Mouse (Mus musculus) embryo, embryonic 10 days (tissue): ENCODE results near the gene Ctsw.
A peak's percentile ranks its signal among the peaks of the same experiment; 100 is the strongest.

Experiments used
- DNase-seq: peaks from one replicate; pipeline ENCODE4 v3.0.0-alpha.2; 2015; ENCODE audit warnings: low spot score

Gene Ctsw

GRCm38 (mm10) chr19:5487768-5488550 is 19.7 kb upstream of the Ctsw start, which contains the start of gene Mus81:
TSS of gene Mus81 (minus strand) at chr19:5488402.
- DNase-seq = peak; percentile 96

GRCm38 (mm10) chr19:5486771-5487170 is 18.5 kb upstream of the Ctsw start:
- DNase-seq = no peak

GRCm38 (mm10) chr19:5486286-5486685 is 18.0 kb upstream of the Ctsw start:
- DNase-seq = no peak

- no peak for DNase-seq
These were observed 17.5 kb upstream of the Ctsw start for GRCm38 (mm10) chr19:5485821-5486220.

GRCm38 (mm10) chr19:5485371-5485770 is 17.1 kb upstream of the Ctsw start:
- DNase-seq = no peak

GRCm38 (mm10) chr19:5484496-5484895 is 16.2 kb upstream of the Ctsw start:
- DNase-seq = no peak

GRCm38 (mm10) chr19:5483386-5484359 is 15.4 kb upstream of the Ctsw start:
- no peak for DNase-seq

GRCm38 (mm10) chr19:5481398-5481797 is 13.1 kb upstream of the Ctsw start:
- no peak for DNase-seq

GRCm38 (mm10) chr19:5480016-5480415 is 11.7 kb upstream of the Ctsw start:
- no peak for DNase-seq

GRCm38 (mm10) chr19:5477668-5478300 is 9.5 kb upstream of the Ctsw start:
- DNase-seq = no peak

GRCm38 (mm10) chr19:5477004-5477667 is 8.8 kb upstream of the Ctsw start:
- DNase-seq = no peak

GRCm38 (mm10) chr19:5475069-5475714 is 6.9 kb upstream of the Ctsw start:
- DNase-seq = no peak

GRCm38 (mm10) chr19:5474281-5475068 is 6.2 kb upstream of the Ctsw start:
- peak; percentile 62 for DNase-seq

GRCm38 (mm10) chr19:5473720-5474119 is 5.4 kb upstream of the Ctsw start, which contains the start of gene Efemp2:
TSS of gene Efemp2 (plus strand) at chr19:5473954.
- DNase-seq = peak; percentile 85

- DNase-seq = no peak
These were observed 4.5 kb upstream of the Ctsw start for GRCm38 (mm10) chr19:5472857-5473256.

GRCm38 (mm10) chr19:5471846-5472245 is 3.5 kb upstream of the Ctsw start:
- DNase-seq = no peak

GRCm38 (mm10) chr19:5466916-5467500 is 1.3 kb downstream of the Ctsw start:
- DNase-seq = no peak

GRCm38 (mm10) chr19:5465037-5465436 is 3.3 kb downstream of the Ctsw start:
- no peak for DNase-seq

- peak; percentile 89 for DNase-seq
These were observed 4.3 kb downstream of the Ctsw start for GRCm38 (mm10) chr19:5463791-5464562.
